Mouse (Mus musculus): Measurements from ENCODE around the gene Npepl1. TPM values are rescaled to one million over a fixed set of nuclear protein-coding genes. Genes with fewer than 3 reads are reported as not detected.

The Npepl1 gene
- polyA plus RNA-seq, 1 experiment from 2014 or later, result 28.0 TPM

- ATAC-seq (ENCODE audit: low read depth), result peak; percentile 21; the same call in 1 of the 2 replicates
- H3K9me3 ChIP-seq (replicated peaks; ENCODE audit: control insufficient read depth, low read length), result no peaks in the 10 kb centered on the region
- H3K27me3 ChIP-seq (ENCODE audit: control insufficient read depth, insufficient read depth, low read depth, low read length), result no peaks in the 10 kb centered on the region
- no peak overlapping the region for H3K4me2 ChIP-seq (ENCODE audit: low read depth, low read length)
- H3K4me1 ChIP-seq (ENCODE audit: control insufficient read depth, low read depth, low read length), result no peaks in the 10 kb centered on the region
- no peak overlapping the region for H3K27ac ChIP-seq (ENCODE audit: low read length)
- no peak overlapping the region for H3K9ac ChIP-seq (ENCODE audit: low read depth, low read length)
- H3K4me3 ChIP-seq (ENCODE audit: low read depth, low read length), result no peak overlapping the region
- WGBS (ENCODE audit: insufficient replicate concordance), result 53% methylated on average over 8 of the region's 8 CpGs
- no peaks in the 10 kb centered on the region for H3K36me3 ChIP-seq (ENCODE audit: control insufficient read depth, insufficient read depth)
These were observed 22.3 kb downstream of the Npepl1 start for GRCm38 (mm10) chr2:174132413-174132969.

- H3K4me1 ChIP-seq (ENCODE audit: control insufficient read depth, low read depth, low read length), result no peaks in the 10 kb centered on the region
- H3K27ac ChIP-seq (ENCODE audit: low read length), result no peak overlapping the region
- 83% methylated on average over 10 of the region's 10 CpGs for WGBS (ENCODE audit: insufficient replicate concordance)
- H3K9ac ChIP-seq (ENCODE audit: low read depth, low read length), result no peak overlapping the region
- H3K4me3 ChIP-seq (ENCODE audit: low read depth, low read length), result no peak overlapping the region
- H3K4me2 ChIP-seq (ENCODE audit: low read depth, low read length), result no peak overlapping the region
- ATAC-seq (ENCODE audit: low read depth), result no peak
- no peaks in the 10 kb centered on the region for H3K9me3 ChIP-seq (replicated peaks; ENCODE audit: control insufficient read depth, low read length)
- H3K27me3 ChIP-seq (ENCODE audit: control insufficient read depth, insufficient read depth, low read depth, low read length), result no peaks in the 10 kb centered on the region
- H3K36me3 ChIP-seq (ENCODE audit: control insufficient read depth, insufficient read depth), result no peaks in the 10 kb centered on the region
These were observed 48.9 kb downstream of the Npepl1 start for GRCm38 (mm10) chr2:174159035-174159434.

GRCm38 (mm10) chr2:174160461-174160860 is 50.3 kb downstream of the Npepl1 start:
- no peak overlapping the region for H3K27ac ChIP-seq (ENCODE audit: low read length)
- H3K9ac ChIP-seq (ENCODE audit: low read depth, low read length), result no peak overlapping the region
- H3K4me3 ChIP-seq (ENCODE audit: low read depth, low read length), result no peak overlapping the region
- no peaks in the 10 kb centered on the region for H3K9me3 ChIP-seq (replicated peaks; ENCODE audit: control insufficient read depth, low read length)
- H3K4me2 ChIP-seq (ENCODE audit: low read depth, low read length), result no peak overlapping the region
- H3K4me1 ChIP-seq (ENCODE audit: control insufficient read depth, low read depth, low read length), result no peaks in the 10 kb centered on the region
- no peaks in the 10 kb centered on the region for H3K36me3 ChIP-seq (ENCODE audit: control insufficient read depth, insufficient read depth)
- no peak for ATAC-seq (ENCODE audit: low read depth)
- no peaks in the 10 kb centered on the region for H3K27me3 ChIP-seq (ENCODE audit: control insufficient read depth, insufficient read depth, low read depth, low read length)
- WGBS (ENCODE audit: insufficient replicate concordance), result 52% methylated on average over 3 of the region's 3 CpGs

Other genes starting within 250 kb of the Npepl1 start
- gene Stx16, start 34.0 kb upstream of the Npepl1 start, polyA plus RNA-seq (2015; fragmentation: Nextera tagmentation; extraction: Ambion mirVana), result 2.6 and 3.6 TPM in 2 replicates
- gene Gnas, start 174.0 kb downstream of the Npepl1 start, polyA plus RNA-seq (2015; fragmentation: Nextera tagmentation; extraction: Ambion mirVana), result 181 and 231 TPM in 2 replicates
- gene Gm20721, start 236.4 kb downstream of the Npepl1 start, polyA plus RNA-seq (2015; fragmentation: Nextera tagmentation; extraction: Ambion mirVana), result 31.8 and 34.8 TPM in 2 replicates

Data from liver, embryonic 16.5 days (tissue).